Mouse (Mus musculus) hindbrain, postnatal 0 days (tissue): Measurements from ENCODE around the gene Lgr5. TPM values are rescaled to one million over a fixed set of nuclear protein-coding genes. Genes with fewer than 3 reads are reported as not detected.

Source experiments
- ATAC-seq: fragments of 200-750 bp; cut with Nextera tagmentation; 2 replicates; pipeline ENCODE4 v1.8.0; 2017; ENCODE audit warnings: mild to moderate bottlenecking, moderate TSS enrichment, moderate library complexity
- DNase-seq: peaks from one replicate; pipeline ENCODE4 v3.0.0-alpha.2; 2015; ENCODE audit warnings: low spot score
- H3K27ac ChIP-seq: fragments of 300-500 bp; sonication (generic); 2 replicates; pipeline ENCODE4 v1.5.1; 2014; ENCODE audit warnings: mild to moderate bottlenecking
- H3K27me3 ChIP-seq: fragments of 300-500 bp; sonication (generic); 2 replicates; pipeline ENCODE4 v1.6.1; 2014; ENCODE audit warnings: low read length, mixed read lengths; ENCODE audit not compliant: insufficient read depth
- H3K36me3 ChIP-seq: fragments of 300-500 bp; sonication (generic); 2 replicates; pipeline ENCODE4 v1.6.1; 2014; ENCODE audit warnings: low read length, mixed read lengths; ENCODE audit not compliant: insufficient read depth
- H3K4me1 ChIP-seq: fragments of 300-500 bp; sonication (generic); 2 replicates; pipeline ENCODE4 v1.6.1; 2014; ENCODE audit warnings: antibody characterized with exemption, low read length, mixed read lengths; ENCODE audit not compliant: insufficient read depth
- H3K4me2 ChIP-seq: fragments of 300-500 bp; sonication (generic); 2 replicates; pipeline ENCODE4 v1.6.1; 2014; ENCODE audit warnings: low read depth, mild to moderate bottlenecking, low read length, moderate library complexity, mixed read lengths
- H3K4me3 ChIP-seq: fragments of 300-500 bp; sonication (generic); 2 replicates; pipeline ENCODE4 v1.5.1; 2014; ENCODE audit warnings: low read length
- H3K9ac ChIP-seq: fragments of 300-500 bp; sonication (generic); replicated peaks from 2 replicates; pipeline ENCODE4 v1.6.1; 2014; ENCODE audit warnings: mild to moderate bottlenecking, low read length, moderate library complexity, mixed read lengths
- H3K9me3 ChIP-seq: fragments of 300-500 bp; sonication (generic); 2 replicates; pipeline ENCODE4 v1.6.1; 2016; ENCODE audit warnings: low read length, mixed read lengths
- CTCF ChIP-seq: IDR thresholded peaks from 2 replicates; pipeline ENCODE4 v1.5.1; 2016; ENCODE audit warnings: antibody characterized with exemption, control low read depth, low read depth
- WGBS: fragments of 180-500 bp; shearing (Covaris S2); extraction: QIAGEN DNeasy Blood & Tissue Kit; methylation state at CpG from one replicate; pipeline ENCODE4 v1.1.7; 2014; 5-methylcytosine and 5-hydroxymethylcytosine counted together
- polyA plus RNA-seq: library from polyadenylated mRNA; unstranded; fragments of >200 nt; fragmentation: Nextera tagmentation; extraction: Ambion mirVana; gene quantifications from 2 replicates; pipeline ENCODE4 v1.2.1, GENCODE M21; 2015
- total RNA-seq: library from RNA; depleted of rRNA; stranded (reverse); fragments of >200 nt; gene quantifications from 2 replicates; pipeline ENCODE4 v1.2.3, GENCODE M21; 2014

The Lgr5 gene
- total and polyA plus RNA-seq, 2 experiments from 2014 or later, result 3.0 to 3.3 TPM

DNA sequence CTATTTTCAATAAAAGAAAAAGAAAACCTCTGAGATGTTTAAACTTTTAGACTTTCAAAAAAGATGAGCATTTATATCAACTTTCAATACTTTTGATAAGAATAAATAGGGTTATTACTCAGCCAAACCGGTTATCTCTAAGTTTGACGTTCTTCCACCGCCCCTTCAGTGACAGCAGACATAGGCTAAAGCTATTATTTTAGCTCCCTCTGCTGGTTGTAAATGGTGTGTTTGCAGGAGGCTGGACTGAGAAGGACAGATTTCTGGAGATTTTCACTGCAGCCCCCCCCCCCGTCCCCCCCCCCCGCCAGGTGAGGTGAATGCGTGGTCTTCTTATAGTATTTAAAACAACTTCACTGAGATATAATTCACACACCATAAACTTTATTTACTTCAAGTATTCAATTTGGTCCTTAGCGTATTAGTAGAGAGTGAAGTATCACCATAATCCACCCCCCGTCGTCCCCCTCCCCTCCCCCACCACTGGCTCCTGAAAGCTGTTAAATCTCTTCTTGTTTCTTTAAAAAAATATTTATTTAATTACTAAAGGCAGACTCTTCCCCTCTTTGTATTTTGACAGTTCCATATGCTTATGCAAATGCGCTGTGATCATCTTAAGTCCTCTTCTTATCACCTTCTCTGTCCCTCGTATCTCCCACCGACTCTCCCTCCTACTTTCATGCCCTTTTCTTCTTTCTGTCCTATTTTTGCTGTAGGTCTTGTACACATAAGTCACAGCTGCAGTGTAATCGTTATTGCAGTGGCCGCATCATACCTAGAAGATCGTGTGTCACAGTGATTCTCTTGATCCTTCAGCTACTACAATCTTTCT lies 30.1 kb upstream of the Lgr5 start:
- Histone ChIP-seq H3K9ac (no peak overlapping the region), H3K4me2 (peak overlapping the region; percentile 58), H3K27ac (no peak overlapping the region), H3K36me3 (no peaks in the 10 kb centered on the region), H3K4me3 (peak overlapping the region; percentile 28), H3K4me1 (no peaks in the 10 kb centered on the region), H3K9me3 (no peaks in the 10 kb centered on the region), H3K27me3 (no peaks in the 10 kb centered on the region)
- DNase-seq (peak; percentile 90), ATAC-seq (peak; percentile 90)
- WGBS, result 11% methylated on average over 14 of the region's 15 CpGs
- peak; percentile 72 for TF ChIP-seq CTCF

DNA sequence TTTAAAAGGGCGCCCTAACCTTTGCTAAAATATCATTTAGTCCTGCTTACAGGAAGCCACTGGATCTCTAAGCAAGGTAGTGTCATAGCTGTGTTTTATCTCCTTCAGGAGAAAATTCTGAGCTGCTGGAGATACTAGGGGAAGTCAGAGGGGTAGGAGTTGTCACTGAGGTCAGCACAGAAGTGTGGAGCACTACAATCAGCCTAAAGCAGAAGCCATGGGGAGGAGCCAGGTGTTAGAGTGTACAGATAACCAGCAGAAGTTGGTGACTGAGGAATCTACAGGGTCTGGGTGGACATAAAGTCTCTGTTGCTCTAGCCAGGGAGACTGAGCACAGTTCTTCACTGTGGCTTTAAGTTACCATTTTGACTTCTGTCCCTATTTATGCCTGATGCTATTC lies 8.2 kb upstream of the Lgr5 start:
- Histone ChIP-seq H3K9ac (no peak overlapping the region), H3K27ac (no peak overlapping the region), H3K4me1 (no peaks in the 10 kb centered on the region), H3K36me3 (no peaks in the 10 kb centered on the region), H3K27me3 (no peaks in the 10 kb centered on the region), H3K9me3 (no peaks in the 10 kb centered on the region), H3K4me2 (no peak overlapping the region), H3K4me3 (no peak overlapping the region)
- ATAC-seq (no peak), DNase-seq (no peak)
- TF ChIP-seq CTCF, result no peak
- WGBS, result 100% methylated on average over 1 of the region's 1 CpGs

DNA sequence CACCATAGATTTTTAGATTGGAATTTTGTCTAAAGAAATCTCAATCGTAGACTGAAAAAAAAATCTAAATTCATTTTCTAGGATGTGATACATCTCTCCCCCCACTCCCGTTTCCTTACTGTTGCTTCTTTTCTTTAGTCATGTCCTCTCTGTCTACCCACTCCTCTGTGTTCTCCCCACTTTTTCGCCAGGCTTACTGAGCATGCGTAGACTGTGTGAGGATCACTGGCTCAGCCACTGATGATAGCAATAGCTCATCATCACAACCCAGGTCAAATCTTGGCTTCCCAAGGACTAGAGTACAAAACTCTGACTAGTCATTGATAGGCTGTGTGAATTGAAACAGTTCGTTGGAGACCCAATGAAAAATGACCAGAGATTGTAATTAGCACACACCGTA lies 6.1 kb upstream of the Lgr5 start:
- Histone ChIP-seq H3K4me1 (no peaks in the 10 kb centered on the region), H3K4me3 (no peak overlapping the region), H3K9ac (no peak overlapping the region), H3K36me3 (no peaks in the 10 kb centered on the region), H3K4me2 (peak overlapping the region; percentile 39; the same call in 1 of the 2 replicates), H3K27me3 (0 out of 2 replicates have a peak, but pooled peaks cover 4% of the 10 kb centered on the region), H3K9me3 (no peaks in the 10 kb centered on the region), H3K27ac (no peak overlapping the region)
- 75% methylated on average over 6 of the region's 6 CpGs for WGBS
- 0 out of 2 replicates have a peak, but pooled peaks have one; percentile 40 for ATAC-seq
- no peak for DNase-seq
- TF ChIP-seq CTCF, result no peak

DNA sequence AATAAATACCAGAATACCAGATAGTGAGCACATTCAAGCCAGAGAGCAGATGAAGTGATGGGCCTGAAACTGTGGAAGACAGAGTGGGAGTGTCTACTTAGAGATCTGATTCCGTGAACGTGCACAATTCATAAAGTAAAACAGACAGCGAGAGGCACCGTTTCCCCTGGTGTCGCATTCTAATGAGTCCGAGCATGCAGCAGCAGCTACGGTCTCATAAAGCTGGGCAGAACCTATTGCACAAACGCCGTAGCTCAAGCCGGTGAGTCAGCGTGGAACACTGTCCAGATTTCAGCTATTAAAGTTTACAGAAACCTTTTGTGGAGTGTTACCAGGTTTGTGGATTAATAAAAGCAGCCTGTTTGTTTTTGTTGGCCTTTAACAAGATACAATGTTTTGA lies 5.6 kb upstream of the Lgr5 start:
- H3K27me3 ChIP-seq, result 0 out of 2 replicates have a peak, but pooled peaks cover 4% of the 10 kb centered on the region
- 18% methylated on average over 11 of the region's 11 CpGs for WGBS
- no peak overlapping the region for H3K9ac ChIP-seq
- H3K4me3 ChIP-seq, result no peak overlapping the region
- no peaks in the 10 kb centered on the region for H3K36me3 ChIP-seq
- no peak overlapping the region for H3K27ac ChIP-seq
- no peak for TF ChIP-seq CTCF
- H3K4me2 ChIP-seq, result peak overlapping the region; percentile 39
- H3K4me1 ChIP-seq, result no peaks in the 10 kb centered on the region
- H3K9me3 ChIP-seq, result no peaks in the 10 kb centered on the region
- DNase-seq (peak; percentile 63), ATAC-seq (peak; percentile 67; the same call in 1 of the 2 replicates)

DNA sequence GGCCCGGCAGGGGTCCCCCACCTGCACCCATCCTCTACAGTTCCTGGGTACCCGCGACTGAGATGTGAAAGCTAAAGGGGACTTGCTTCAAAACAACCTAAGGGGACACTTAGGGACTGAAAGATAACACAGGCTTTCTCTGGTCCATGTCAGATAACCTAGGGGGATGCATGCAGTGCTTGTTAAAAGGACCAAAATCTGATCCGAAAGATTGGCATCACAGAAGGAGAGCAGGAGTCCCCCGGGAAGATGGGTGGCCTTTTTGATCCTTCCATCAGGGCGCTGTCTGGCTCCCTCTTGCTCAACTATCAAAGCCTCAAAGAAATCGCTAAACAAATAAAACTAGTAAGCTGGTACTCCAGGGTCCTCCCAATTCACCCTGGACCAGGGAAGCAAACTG lies 399 bp upstream of the Lgr5 start:
- WGBS, result under 1% methylated on average over 7 of the region's 7 CpGs
- ATAC-seq, result no peak

DNA sequence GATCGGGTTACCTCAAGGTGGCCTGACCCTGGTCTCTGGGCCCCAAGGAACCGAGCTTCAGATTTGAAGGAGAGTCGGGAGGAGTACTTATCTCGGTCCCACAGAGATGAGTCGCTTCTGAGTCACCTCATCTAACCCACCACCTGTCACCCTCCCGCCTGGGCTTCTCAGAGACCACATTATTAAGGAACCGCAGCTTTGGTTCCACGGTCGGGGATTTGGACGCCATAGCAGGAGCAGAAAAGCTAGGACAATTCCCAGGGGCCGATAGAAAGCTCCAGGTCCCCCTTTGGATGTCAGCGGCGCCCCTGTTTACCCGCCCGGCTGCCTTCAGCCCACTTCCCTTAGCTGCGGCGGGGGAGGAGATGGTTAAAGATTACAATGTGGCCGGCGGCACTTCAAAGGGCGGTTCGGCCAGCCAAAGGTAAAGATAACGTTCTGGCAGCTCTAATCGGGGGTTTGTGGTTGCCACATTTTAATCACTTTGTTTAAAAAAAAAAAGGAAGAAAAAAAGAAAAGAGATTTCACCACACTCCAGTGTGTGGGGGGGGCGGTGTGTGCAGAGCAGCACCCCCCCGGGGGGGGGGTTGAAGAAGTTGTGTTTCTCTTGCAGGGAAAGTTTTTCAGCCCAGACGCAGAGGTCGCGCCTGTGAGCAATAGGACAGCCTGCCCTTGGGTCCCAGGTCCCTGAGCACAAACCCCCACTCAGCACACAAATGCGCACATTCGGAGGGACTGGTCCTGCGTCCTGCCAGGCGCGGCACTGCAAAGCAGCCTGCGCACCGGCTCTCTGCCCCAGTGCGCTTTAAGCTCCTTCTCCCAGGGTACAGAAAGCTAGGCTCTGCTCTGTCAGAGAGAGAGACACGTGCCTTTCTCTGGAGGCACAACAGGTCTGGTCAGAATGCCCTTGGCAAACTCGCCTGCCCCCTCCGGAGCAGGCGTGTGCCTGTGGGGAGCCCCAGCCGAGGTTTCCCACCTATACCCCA lies 1.0 kb downstream of the Lgr5 start:
- TF ChIP-seq CTCF, result no peak
- under 1% methylated on average over 41 of the region's 41 CpGs for WGBS
- Histone ChIP-seq H3K27me3 (peaks cover 17% of the 10 kb centered on the region; the same call in 1 of the 2 replicates), H3K36me3 (no peaks in the 10 kb centered on the region), H3K4me3 (peak overlapping the region; percentile 68), H3K9me3 (no peaks in the 10 kb centered on the region), H3K9ac (peak overlapping the region; percentile 49), H3K27ac (no peak overlapping the region), H3K4me2 (peak overlapping the region; percentile 100), H3K4me1 (0 out of 2 replicates have a peak, but pooled peaks cover 5% of the 10 kb centered on the region)
- ATAC-seq, result peak; percentile 70
- DNase-seq, result peak; percentile 51

More for the DNA sequence above, 399 bp upstream of the Lgr5 start:
- Histone ChIP-seq H3K4me2 (peak overlapping the region; percentile 100), H3K27me3 (peaks cover 17% of the 10 kb centered on the region; the same call in 1 of the 2 replicates), H3K4me3 (peak overlapping the region; percentile 68), H3K27ac (no peak overlapping the region), H3K4me1 (0 out of 2 replicates have a peak, but pooled peaks cover 5% of the 10 kb centered on the region), H3K9ac (peak overlapping the region; percentile 49), H3K36me3 (no peaks in the 10 kb centered on the region), H3K9me3 (no peaks in the 10 kb centered on the region)
- no peak for TF ChIP-seq CTCF
- DNase-seq, result no peak
